Mouse (Mus musculus) cerebellum, adult 11-12 months (tissue): Measurements from ENCODE around the gene Ubr2.

Experiments
- DNase-seq: peaks from one replicate; pipeline ENCODE4 v3.0.0; 2022

Ubr2 gene

DNA sequence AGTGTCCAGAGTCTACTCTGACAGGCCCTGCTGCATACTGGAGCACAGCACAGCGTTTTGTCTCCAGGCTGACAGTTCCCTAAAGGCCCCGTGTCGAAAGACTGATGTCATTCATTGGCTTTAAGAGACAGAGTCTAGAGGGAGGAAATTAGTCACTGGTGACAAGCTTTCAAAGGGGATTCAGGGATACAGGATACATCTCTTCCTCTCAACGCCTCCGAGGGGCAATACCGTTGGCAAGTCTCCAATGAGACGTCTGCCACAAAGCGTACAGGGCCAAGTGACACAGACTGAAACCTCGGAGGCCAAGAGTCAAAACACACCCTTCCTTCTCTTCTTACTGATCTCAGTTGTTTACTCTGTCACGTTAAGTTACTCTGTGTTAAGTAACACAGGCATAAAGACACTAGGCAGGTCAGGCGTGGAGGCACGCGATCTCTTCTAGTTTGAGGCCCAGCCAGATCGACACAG lies 130.5 kb downstream of the Ubr2 start:
- no peak for DNase-seq
